Mouse (Mus musculus) layer of hippocampus, postnatal 14 days (tissue): Measurements from ENCODE around the gene Ddx20. TPM values are rescaled to one million over a fixed set of nuclear protein-coding genes. Genes with fewer than 3 reads are reported as not detected.
A peak's percentile ranks its signal among the peaks of the same experiment; 100 is the strongest.
"Not testable (repeated sequence)": the region's sequence is repeated elsewhere in the genome, so short reads cannot be mapped to it uniquely, and the experiment has no call there.

Experiments
- DNase-seq, 2 experiments: peaks; one replicate each; pipeline ENCODE4 v3.0.0; 2021 to 2022; ENCODE audit warnings: low spot score in 2 of 2, mixed read lengths in 1 of 2
- total RNA-seq, 2 experiments: library from RNA; stranded (reverse); gene quantifications; 2 replicates each; pipeline ENCODE4 v1.2.3; 2021

Ddx20 gene
- total RNA-seq, 2 experiments from 2014 or later, result 9.5 to 12.3 TPM

DNA sequence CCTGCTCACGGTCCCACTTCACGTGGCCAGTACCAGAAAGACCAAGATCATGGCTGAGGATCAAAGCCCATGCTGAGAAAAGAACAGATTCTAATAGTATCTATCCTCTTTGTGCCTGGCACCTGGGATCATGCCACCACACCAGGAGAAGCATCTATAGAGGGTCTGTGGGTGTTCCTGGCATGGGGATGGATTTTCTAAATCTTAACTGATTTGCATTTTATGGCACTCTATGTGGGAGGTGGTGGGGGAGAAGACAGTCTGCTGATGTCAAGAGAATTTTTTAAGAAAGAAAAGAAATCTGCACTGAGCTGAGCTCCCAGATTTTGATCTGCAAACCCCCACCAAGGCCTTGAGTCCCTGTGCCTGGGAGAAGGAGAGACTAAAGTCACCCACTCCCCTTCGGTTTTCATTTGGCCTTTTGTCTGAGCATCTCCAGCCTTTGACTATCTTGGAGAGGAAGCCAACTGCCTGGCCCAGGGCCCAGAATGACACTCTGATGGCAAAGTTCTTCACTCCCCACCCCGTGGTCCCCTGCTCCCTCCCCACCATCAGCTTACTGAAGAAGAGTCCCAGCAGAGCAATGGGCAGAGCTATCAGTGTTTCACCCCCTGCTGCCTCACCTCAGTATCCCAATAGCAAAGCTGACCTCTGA is 19.1 kb upstream of the Ddx20 start:
- no peak for DNase-seq

GRCm38 (mm10) chr3:105705561-105705960 is 18.2 kb upstream of the Ddx20 start:
- DNase-seq, result no peak

DNA sequence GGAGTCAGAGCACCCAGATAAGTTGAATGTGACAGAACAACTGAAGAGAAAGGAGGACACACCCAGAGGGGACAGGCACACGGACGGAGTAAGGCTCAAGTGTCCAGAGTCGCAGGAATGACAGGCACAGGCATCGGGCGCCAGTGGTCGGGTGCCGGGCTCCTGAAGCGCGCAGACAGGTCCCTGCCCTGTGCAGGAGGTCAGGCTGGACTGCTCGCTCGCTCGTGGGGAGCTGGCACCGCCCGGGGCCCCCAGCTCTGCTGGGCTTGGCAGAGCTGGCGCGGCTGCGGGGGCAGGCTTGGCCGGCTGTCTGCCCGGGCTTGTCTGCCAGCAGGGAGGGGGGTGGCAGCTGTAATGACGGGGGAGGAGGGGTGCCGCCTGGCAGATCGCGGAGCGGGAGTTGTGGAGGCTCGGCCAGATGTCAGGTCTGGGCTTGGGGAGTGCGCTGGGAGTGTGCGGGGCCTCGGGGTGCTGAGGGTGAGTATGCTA is 17.7 kb upstream of the Ddx20 start:
- peak; percentile 81 to 86 for DNase-seq

DNA sequence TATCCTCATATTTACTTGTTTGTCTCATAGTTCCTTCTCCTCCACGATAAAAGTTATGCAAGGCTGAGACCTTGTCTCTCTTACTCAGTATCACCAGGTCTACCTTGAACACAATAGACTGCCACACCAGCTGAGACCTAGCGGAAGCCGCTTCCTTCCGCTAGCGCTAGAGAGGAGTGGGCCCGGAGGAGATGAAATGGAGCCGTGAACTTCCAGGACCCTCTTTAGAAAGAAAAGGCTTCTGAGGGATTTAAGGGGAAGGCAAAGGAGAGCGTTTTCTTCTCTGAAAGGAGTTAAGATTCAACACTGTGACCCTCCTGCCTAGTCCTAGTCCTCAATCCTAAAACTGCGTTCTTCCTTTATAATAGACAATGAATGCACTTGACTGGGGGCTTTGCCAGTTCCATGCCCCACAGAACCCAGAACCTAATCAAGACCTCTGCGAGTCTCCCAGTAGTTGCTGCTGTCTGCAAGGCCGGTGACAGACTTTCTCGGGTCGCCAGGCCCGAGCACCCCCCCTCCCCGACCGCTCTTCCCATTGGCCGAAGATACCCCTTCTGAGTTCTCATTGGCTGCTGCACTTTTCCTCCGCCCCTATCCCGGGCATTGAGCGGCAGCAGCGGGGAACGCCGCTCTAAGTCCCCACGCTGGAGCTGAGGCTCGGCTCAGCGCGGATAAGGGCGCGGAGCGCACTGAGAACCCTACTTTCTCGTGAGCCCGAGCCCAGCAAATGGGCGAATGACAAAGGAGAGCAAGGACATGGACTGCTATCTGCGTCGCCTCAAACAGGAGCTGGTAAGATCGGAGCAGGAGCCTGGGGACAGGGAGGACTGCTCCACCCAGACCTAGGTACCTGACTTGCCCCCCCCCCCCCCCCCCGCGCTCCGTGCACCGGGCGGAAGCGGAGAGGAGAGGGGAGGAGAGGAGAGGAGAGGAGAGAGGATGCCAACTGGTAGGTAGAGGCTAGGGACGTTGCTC is 16.9 kb upstream of the Ddx20 start, which contains the start of gene Inka2:
Gene Inka2 (plus strand): TSS at position 569 of the 978 bp plus-strand sequence.
- DNase-seq, result peak; percentile 80 to 86

DNA sequence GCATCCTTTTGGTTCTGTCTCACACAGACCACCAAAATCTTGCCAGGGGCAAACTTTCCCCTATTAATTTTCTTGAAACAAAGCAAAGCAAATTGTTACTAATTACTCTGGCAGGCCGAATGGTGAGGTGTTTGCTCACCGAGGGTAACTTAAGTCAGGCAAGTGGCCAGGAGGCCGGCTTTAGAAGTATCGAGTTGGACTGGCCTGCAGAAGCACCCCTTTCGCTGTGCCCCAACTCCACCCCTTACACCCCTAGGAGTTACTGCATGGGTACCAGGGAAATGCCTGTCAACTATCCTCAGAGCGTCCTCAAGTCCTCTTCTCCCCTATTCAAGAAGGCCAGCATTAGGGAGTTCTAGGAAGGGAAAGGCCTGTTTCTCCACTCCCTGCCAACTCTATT is 16.2 kb upstream of the Ddx20 start:
- no peak for DNase-seq

GRCm38 (mm10) chr3:105701399-105701798 is 14.0 kb upstream of the Ddx20 start:
- no peak for DNase-seq

DNA sequence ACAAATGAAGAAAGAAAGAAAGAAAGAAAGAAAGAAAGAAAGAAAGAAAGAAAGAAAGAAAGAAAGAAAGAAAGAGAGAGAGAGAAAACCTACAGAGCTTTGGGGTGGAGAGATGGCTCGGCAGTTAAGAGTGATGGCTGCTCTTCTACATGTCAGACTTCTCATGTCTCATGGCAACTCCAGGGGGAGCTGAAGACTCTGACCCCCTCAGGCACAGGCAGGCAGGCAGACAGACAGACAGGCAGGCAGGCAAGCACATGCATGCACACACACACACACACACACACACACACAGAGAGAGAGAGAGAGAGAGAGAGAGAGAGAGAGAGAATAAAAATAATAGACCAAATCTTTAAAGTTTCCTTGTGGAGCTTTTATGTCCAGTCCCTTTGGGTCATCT is 13.4 kb upstream of the Ddx20 start:
- DNase-seq, result not testable (repeated sequence)

DNA sequence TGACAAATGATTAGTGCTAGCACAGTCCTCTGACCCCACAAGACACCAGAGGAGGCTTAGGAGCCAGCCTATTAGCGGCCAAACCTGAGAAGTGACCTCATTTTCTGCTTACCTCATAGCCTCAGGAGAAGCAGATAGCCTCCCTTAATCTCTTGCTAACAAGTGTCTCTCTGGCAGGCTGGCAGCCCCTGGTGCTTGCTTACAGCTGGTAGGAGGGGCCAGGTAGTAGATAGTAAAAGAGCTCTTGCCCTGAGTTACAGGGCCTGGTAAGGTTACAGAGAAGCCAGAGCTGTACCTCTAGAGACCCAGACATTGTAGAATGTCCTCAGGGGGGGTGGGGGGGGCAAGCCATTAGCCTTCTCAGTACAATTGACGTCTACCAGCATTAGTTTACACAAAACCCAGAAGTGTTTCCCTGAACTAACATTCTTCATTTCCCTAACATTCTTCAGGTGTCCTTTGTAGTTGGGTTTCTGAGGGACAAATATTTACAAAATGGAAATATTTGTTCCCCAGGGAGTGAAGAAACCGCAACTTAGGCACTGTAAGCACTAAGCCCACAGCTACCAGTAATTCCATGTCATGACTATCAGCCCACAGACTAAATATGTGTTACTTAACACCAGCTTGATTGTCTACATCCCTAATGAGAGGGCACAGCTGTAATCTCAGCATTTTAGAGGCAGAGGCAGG is 12.0 kb upstream of the Ddx20 start:
- DNase-seq, result no peak

DNA sequence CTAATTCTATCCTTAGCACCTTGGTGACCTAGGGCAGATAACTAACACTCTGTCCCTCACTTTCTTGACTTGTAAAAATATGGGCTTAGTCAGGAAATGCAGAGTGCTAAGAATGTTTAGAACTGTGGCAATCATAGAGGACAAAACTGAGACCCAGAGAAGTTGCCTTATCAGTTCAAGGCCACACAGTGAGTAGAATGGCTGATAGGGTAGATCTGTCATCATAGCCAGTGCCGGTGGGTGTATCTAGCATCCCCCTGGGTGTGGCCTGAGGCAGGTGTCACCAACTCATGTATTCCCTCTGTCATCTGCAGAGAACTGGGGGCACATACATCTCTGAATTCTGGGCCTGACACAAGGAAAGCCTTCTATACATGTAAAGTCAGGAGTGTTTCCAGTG is 10.9 kb upstream of the Ddx20 start:
- DNase-seq, result no peak

GRCm38 (mm10) chr3:105697148-105697441 is 9.7 kb upstream of the Ddx20 start:
- DNase-seq, result no peak

GRCm38 (mm10) chr3:105696387-105697147 is 9.2 kb upstream of the Ddx20 start:
- no peak for DNase-seq

- DNase-seq, result peak in 1 of 2 experiments; percentile 35
Observed at GRCm38 (mm10) chr3:105695476-105696386, 8.4 kb upstream of the Ddx20 start.

- peak in 1 of 2 experiments; percentile 32 for DNase-seq
Observed at GRCm38 (mm10) chr3:105693327-105694080, 6.1 kb upstream of the Ddx20 start.

- no peak for DNase-seq
Observed at GRCm38 (mm10) chr3:105688536-105688935, 1.2 kb upstream of the Ddx20 start.

DNA sequence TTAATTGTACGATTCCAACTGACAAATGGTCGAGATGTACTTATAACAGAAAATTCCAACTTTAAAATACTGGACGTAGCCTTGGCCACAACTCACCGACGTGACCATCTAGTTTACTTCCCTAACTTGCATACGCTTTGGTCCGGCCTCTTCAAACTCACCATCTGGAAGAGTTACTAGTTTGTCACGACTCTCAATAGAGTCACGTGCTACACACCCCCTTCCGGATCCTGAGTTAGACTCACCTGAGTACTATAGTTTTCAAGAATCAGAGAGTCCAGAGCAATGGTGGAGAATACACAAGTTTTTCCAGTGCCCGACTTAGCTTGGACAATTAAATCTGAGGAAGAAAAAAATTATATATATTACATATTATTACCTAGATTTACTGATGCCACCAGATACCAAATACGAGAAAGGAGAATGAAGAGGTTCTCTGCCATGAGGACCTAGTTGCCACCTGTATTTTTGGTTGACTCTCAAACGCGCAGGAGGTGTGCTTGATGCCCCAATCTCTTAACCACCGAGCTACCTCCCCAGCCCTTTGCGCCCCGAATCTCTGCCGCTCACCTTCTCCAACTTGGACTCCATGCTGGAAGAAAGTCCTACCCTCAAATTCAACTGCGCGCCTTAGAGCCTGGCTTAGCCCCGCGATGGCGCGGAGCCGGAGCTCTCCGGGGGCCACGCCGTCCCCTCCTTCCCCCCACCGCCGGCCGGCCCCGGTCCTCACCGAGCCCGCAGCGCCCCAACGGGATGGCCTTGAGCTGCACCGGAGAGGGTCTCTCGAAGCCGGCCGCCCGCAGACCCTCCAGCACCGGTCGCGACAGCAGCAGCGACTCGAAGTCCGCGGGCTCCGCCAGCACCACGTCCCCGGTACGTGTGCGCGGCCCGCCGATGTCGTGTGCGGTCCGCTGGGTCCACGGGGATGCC is 715 bp downstream of the Ddx20 start:
- peak in 1 of 2 experiments; percentile 27 for DNase-seq

DNA sequence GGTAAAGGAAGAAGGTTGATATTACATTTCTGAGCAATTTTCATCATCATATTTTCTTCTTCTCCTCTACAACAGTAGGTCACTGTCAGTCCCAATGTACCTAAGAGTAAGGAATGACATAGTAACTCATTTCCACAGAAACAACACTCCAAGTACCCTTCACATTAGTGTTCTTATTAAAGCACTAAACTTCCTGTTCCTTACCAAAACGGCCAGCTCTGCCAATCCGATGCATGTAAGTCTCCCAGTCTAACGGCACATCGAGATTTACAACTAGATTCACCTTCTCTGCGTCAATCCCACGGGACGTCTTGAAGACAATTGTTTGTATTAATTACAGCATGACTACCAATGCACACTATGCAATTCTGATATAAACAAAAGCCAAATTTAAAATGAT is 7.0 kb downstream of the Ddx20 start:
- no peak for DNase-seq

DNA sequence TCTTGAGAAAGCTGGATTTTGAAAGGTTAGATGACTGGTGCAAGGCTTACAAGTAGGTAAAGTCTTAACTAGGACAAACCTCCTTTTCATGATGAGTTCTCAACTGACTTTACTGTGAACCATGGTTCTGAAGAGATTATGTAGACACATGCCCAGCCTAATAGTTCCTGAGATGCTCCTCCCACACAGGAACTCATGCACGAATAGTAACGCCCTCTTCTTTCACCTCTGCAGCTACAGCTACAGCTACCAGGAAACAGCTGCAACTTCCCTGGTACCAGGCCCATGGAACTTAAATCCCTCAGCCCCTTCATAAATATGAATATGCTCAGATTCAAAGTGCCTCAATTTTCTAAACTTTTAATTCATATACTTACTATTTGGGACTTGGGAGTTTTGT is 11.4 kb downstream of the Ddx20 start:
- no peak for DNase-seq
